Comparison of ENCODE assay signal across 8 mouse cellular contexts in genomic region chr8:64733271-64733943, GRCm38 (mm10). TPM values are rescaled to one million over a fixed set of nuclear protein-coding genes. Genes with fewer than 3 reads are reported as not detected.
DNase-seq lines count a peak whose midpoint lies in the region; ATAC-seq and TF ChIP-seq lines count a peak whose summit lies in the region.

TSS of gene Msmo1 (minus strand) at chr8:64733792.

- peak within 1 kb of the TSS; percentile 41; the same call in 1 of the 2 replicates for H3K9ac ChIP-seq in embryonic facial prominence, embryonic 15.5 days
- H3K9ac ChIP-seq in kidney, embryonic 14.5 days (ENCODE audit: low read depth, low read length), result peak within 1 kb of the TSS; percentile 63
- peak within 1 kb of the TSS; percentile 60 for H3K9ac ChIP-seq in limb, embryonic 15.5 days

- peak; percentile 72; the same call in 1 of the 2 replicates for TF ChIP-seq POLR2A in bone marrow, adult 2 months (IDR thresholded peaks at IDR 0.05; ENCODE audit: borderline replicate concordance, control insufficient read depth, low read depth, low read length)

- WGBS in bone marrow, adult 2 months, result 1% methylated on average over 60 of the region's 60 CpGs
- under 1% methylated on average over 60 of the region's 60 CpGs for WGBS in embryonic facial prominence, embryonic 15.5 days
- WGBS in kidney, embryonic 14.5 days, result under 1% methylated on average over 60 of the region's 60 CpGs
- under 1% methylated on average over 60 of the region's 60 CpGs for WGBS in limb, embryonic 15.5 days

- no peak for TF ChIP-seq CTCF in bone marrow, adult 2 months (IDR thresholded peaks at IDR 0.05; ENCODE audit: control insufficient read depth, insufficient read depth, low read length)

- peaks cover 9% of the 10 kb centered on the region for H3K36me3 ChIP-seq in embryonic facial prominence, embryonic 15.5 days
- H3K36me3 ChIP-seq in kidney, embryonic 14.5 days (ENCODE audit: control insufficient read depth, insufficient read depth, low read length), result peaks cover 15% of the 10 kb centered on the region
- peaks cover 9% of the 10 kb centered on the region; the same call in 1 of the 2 replicates for H3K36me3 ChIP-seq in limb, embryonic 15.5 days

- ATAC-seq in embryonic facial prominence, embryonic 15.5 days (ENCODE audit: insufficient number of reproducible peaks, low FRiP score, low TSS enrichment, low read depth), result peak; percentile 100
- ATAC-seq in kidney, embryonic 14.5 days (ENCODE audit: low FRiP score, low TSS enrichment), result peak; percentile 100
- peak; percentile 100 for ATAC-seq in limb, embryonic 15.5 days (ENCODE audit: insufficient number of reproducible peaks, low FRiP score, low TSS enrichment, low read depth)

- H3K27me3 ChIP-seq in embryonic facial prominence, embryonic 15.5 days, result no peaks in the 10 kb centered on the region
- H3K27me3 ChIP-seq in kidney, embryonic 14.5 days (ENCODE audit: control insufficient read depth, insufficient read depth, low read length), result no peaks in the 10 kb centered on the region
- no peaks in the 10 kb centered on the region for H3K27me3 ChIP-seq in limb, embryonic 15.5 days

- DNase-seq in 416B (ENCODE audit: low read depth), result peak; percentile 97
- DNase-seq in heart, adult 9 months (ENCODE audit: low spot score in 2 of 2), result peak; percentile 97 to 98
- DNase-seq in monocyte, adult 2 months (ENCODE audit: low read depth in 1 of 2, low spot score in 2 of 2), result peak; percentile 92 to 94
- peak; percentile 97 for DNase-seq in spleen, postnatal 36 days (ENCODE audit: low spot score in 2 of 2)

- H3K4me3 ChIP-seq in bone marrow, adult 2 months (replicated peaks; ENCODE audit: control insufficient read depth, low read depth, low read length), result peak within 1 kb of the TSS; percentile 92
- H3K4me3 ChIP-seq in embryonic facial prominence, embryonic 15.5 days (replicated peaks), result peak within 1 kb of the TSS; percentile 63
- H3K4me3 ChIP-seq in kidney, embryonic 14.5 days (ENCODE audit: low read length), result peak within 1 kb of the TSS; percentile 81
- H3K4me3 ChIP-seq in limb, embryonic 15.5 days, result peak within 1 kb of the TSS; percentile 86

- H3K4me2 ChIP-seq in embryonic facial prominence, embryonic 15.5 days (replicated peaks), result peak within 1 kb of the TSS; percentile 65
- H3K4me2 ChIP-seq in kidney, embryonic 14.5 days (replicated peaks; ENCODE audit: low read depth, low read length), result peak within 1 kb of the TSS; percentile 76
- peak within 1 kb of the TSS; percentile 74 for H3K4me2 ChIP-seq in limb, embryonic 15.5 days

- no peaks in the 10 kb centered on the region for H3K9me3 ChIP-seq in embryonic facial prominence, embryonic 15.5 days (replicated peaks)
- no peaks in the 10 kb centered on the region for H3K9me3 ChIP-seq in kidney, embryonic 14.5 days (ENCODE audit: control insufficient read depth, low read length)
- H3K9me3 ChIP-seq in limb, embryonic 15.5 days, result no peaks in the 10 kb centered on the region

- peaks cover 3% of the 10 kb centered on the region; the same call in 1 of the 2 replicates for H3K4me1 ChIP-seq in bone marrow, adult 2 months (ENCODE audit: control insufficient read depth, insufficient read depth, low read length)
- peaks cover 11% of the 10 kb centered on the region for H3K4me1 ChIP-seq in embryonic facial prominence, embryonic 15.5 days
- peaks cover 10% of the 10 kb centered on the region; the same call in 1 of the 2 replicates for H3K4me1 ChIP-seq in kidney, embryonic 14.5 days (ENCODE audit: control insufficient read depth, insufficient read depth, low read length)
- H3K4me1 ChIP-seq in limb, embryonic 15.5 days, result peaks cover 7% of the 10 kb centered on the region

- H3K27ac ChIP-seq in bone marrow, adult 2 months (ENCODE audit: control insufficient read depth, insufficient read depth, low read depth, low read length, poor library complexity), result peak within 1 kb of the TSS; percentile 74
- peak within 1 kb of the TSS; percentile 68; the same call in 1 of the 2 replicates for H3K27ac ChIP-seq in embryonic facial prominence, embryonic 15.5 days (replicated peaks)
- H3K27ac ChIP-seq in kidney, embryonic 14.5 days (ENCODE audit: low read depth, low read length), result no peak within 1 kb of the TSS; the same call in 1 of the 2 replicates
- H3K27ac ChIP-seq in limb, embryonic 15.5 days, result peak within 1 kb of the TSS; percentile 61

RNA-seq across cellular contexts. Expression of gene Msmo1, which starts in this region (rescaled TPM):
- 5.4 and 25.6 TPM in 2 replicates for polyA plus RNA-seq in bone marrow, adult 2 months (2011; ENCODE audit: insufficient read depth, insufficient read length, low replicate concordance, missing spikeins)
- 81.1 and 86.0 TPM in 2 replicates for polyA plus RNA-seq in embryonic facial prominence, embryonic 15.5 days (2015; fragmentation: Nextera tagmentation; extraction: Ambion mirVana)
- polyA plus RNA-seq in kidney, embryonic 14.5 days (2014; fragmentation: Nextera tagmentation; extraction: Ambion mirVana), result 91.6 and 116 TPM in 2 replicates
- 92.7 and 95.2 TPM in 2 replicates for polyA plus RNA-seq in limb, embryonic 15.5 days (2015; fragmentation: Nextera tagmentation; extraction: Ambion mirVana)
